Mouse (Mus musculus): ENCODE data around the gene Pfdn5. TPM values are rescaled to one million over a fixed set of nuclear protein-coding genes. Genes with fewer than 3 reads are reported as not detected.

Pfdn5 gene
- polyA plus RNA-seq, 1 experiment from 2014 or later = 386 TPM

GRCm38 (mm10) chr15:102346444-102346843 lies 20.5 kb downstream of the Pfdn5 start:
- H3K4me1 ChIP-seq (ENCODE audit: control insufficient read depth, insufficient read depth, low read length) = peaks cover 4% of the 10 kb centered on the region

DNA sequence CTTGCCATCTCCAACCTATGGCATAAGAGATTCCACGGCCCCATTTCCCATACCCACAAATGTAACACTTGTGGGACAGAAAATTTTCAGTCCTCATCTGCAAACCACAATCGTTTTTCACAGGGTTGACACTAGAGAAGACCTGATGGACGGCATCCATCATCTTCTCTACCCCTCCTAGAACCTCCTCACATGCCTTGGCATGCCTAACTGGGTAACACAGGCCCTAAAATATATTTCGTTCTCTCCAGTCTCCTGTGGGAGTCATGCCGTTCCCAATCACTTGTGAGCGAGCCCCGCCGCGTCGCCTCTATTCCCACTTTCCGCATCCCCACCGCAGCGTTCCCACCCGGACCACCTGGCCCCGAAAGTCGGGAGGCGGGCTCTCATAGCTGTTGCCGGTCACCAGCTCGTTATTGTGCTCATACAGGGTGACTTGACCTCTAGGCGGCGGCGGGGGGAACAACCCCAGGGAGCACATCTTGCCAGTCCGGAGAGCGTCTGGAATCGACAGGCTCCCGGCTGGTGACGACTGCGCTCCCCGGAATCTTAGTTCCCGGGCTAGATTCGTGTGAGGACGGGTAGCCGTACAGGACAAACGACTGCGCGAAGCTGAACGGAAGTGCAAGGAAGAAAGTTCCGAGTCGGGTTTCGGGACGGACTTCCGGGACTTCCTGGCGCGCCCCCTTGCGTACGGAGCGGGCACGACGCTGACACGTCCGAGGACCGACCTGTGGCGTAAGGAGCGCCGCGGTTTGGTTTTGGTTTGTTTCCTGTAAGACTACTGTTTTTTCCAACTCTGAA lies 24.4 kb downstream of the Pfdn5 start, which contains the start of gene Aaas:
Gene Aaas (minus strand): TSS at position 634 of the 804 bp plus-strand sequence.
- H3K9ac ChIP-seq (ENCODE audit: low read length) = peak within 1 kb of the TSS; percentile 85
- H3K9me3 ChIP-seq (ENCODE audit: control insufficient read depth, low read length) = no peaks in the 10 kb centered on the region
- peak; percentile 98 for DNase-seq (ENCODE audit: low spot score)
- no peaks in the 10 kb centered on the region for H3K27me3 ChIP-seq (ENCODE audit: control insufficient read depth, insufficient read depth, low read length)
- H3K36me3 ChIP-seq (ENCODE audit: control insufficient read depth, insufficient read depth, low read length) = peaks cover 4% of the 10 kb centered on the region; the same call in 1 of the 2 replicates
- H3K4me3 ChIP-seq (ENCODE audit: low read depth, low read length) = peak within 1 kb of the TSS; percentile 80
- peaks cover 8% of the 10 kb centered on the region for H3K4me1 ChIP-seq (ENCODE audit: control insufficient read depth, insufficient read depth, low read length)
- under 1% methylated on average over 56 of the region's 56 CpGs for whole genome bisulfite sequencing
- H3K27ac ChIP-seq (ENCODE audit: low read depth, low read length) = peak within 1 kb of the TSS; percentile 44; the same call in 1 of the 2 replicates
- peak within 1 kb of the TSS; percentile 83 for H3K4me2 ChIP-seq (ENCODE audit: low read depth)
- ATAC-seq (ENCODE audit: insufficient read depth, low FRiP score, low TSS enrichment) = peak; percentile 79

More at GRCm38 (mm10) chr15:102346444-102346843, 20.5 kb downstream of the Pfdn5 start:
- H3K27me3 ChIP-seq (ENCODE audit: control insufficient read depth, insufficient read depth, low read length) = no peaks in the 10 kb centered on the region
- 65% methylated on average over 4 of the region's 4 CpGs for WGBS
- peaks cover 4% of the 10 kb centered on the region; the same call in 1 of the 2 replicates for H3K36me3 ChIP-seq (ENCODE audit: control insufficient read depth, insufficient read depth, low read length)
- no peaks in the 10 kb centered on the region for H3K9me3 ChIP-seq (ENCODE audit: control insufficient read depth, low read length)
- H3K4me3 ChIP-seq (ENCODE audit: low read depth, low read length) = no peak overlapping the region
- H3K4me2 ChIP-seq (ENCODE audit: low read depth) = no peak overlapping the region
- DNase-seq (ENCODE audit: low spot score) (no peak), ATAC-seq (ENCODE audit: insufficient read depth, low FRiP score, low TSS enrichment) (no peak)
- no peak overlapping the region; the same call in 1 of the 2 replicates for H3K9ac ChIP-seq (ENCODE audit: low read length)
- H3K27ac ChIP-seq (ENCODE audit: low read depth, low read length) = no peak overlapping the region

- DNase-seq (ENCODE audit: low spot score) = no peak
- ATAC-seq (ENCODE audit: insufficient read depth, low FRiP score, low TSS enrichment) = no peak; the same call in 1 of the 2 replicates
- Histone ChIP-seq H3K4me2 (ENCODE audit: low read depth) (peak overlapping the region; percentile 49), H3K9ac (ENCODE audit: low read length) (peak overlapping the region; percentile 85; the same call in 1 of the 2 replicates), H3K4me1 (ENCODE audit: control insufficient read depth, insufficient read depth, low read length) (peaks cover 8% of the 10 kb centered on the region), H3K36me3 (ENCODE audit: control insufficient read depth, insufficient read depth, low read length) (peaks cover 2% of the 10 kb centered on the region; the same call in 1 of the 2 replicates), H3K9me3 (ENCODE audit: control insufficient read depth, low read length) (no peaks in the 10 kb centered on the region), H3K27me3 (ENCODE audit: control insufficient read depth, insufficient read depth, low read length) (no peaks in the 10 kb centered on the region), H3K27ac (ENCODE audit: low read depth, low read length) (no peak overlapping the region), H3K4me3 (ENCODE audit: low read depth, low read length) (peak overlapping the region; percentile 80)
- WGBS = 11% methylated on average over 11 of the region's 11 CpGs
Measured at GRCm38 (mm10) chr15:102350942-102351291, 25.0 kb downstream of the Pfdn5 start.

GRCm38 (mm10) chr15:102352177-102352576 lies 26.3 kb downstream of the Pfdn5 start:
- Histone ChIP-seq H3K27ac (ENCODE audit: low read depth, low read length) (no peak overlapping the region), H3K9me3 (ENCODE audit: control insufficient read depth, low read length) (no peaks in the 10 kb centered on the region), H3K4me2 (ENCODE audit: low read depth) (no peak overlapping the region), H3K9ac (ENCODE audit: low read length) (no peak overlapping the region), H3K4me3 (ENCODE audit: low read depth, low read length) (no peak overlapping the region), H3K36me3 (ENCODE audit: control insufficient read depth, insufficient read depth, low read length) (no peaks in the 10 kb centered on the region), H3K27me3 (ENCODE audit: control insufficient read depth, insufficient read depth, low read length) (no peaks in the 10 kb centered on the region), H3K4me1 (ENCODE audit: control insufficient read depth, insufficient read depth, low read length) (peaks cover 13% of the 10 kb centered on the region)
- ATAC-seq (ENCODE audit: insufficient read depth, low FRiP score, low TSS enrichment) = no peak
- WGBS = 65% methylated on average over 2 of the region's 2 CpGs
- no peak for DNase-seq (ENCODE audit: low spot score)

GRCm38 (mm10) chr15:102353986-102354385 lies 28.1 kb downstream of the Pfdn5 start:
- Histone ChIP-seq H3K4me2 (ENCODE audit: low read depth) (no peak overlapping the region), H3K27me3 (ENCODE audit: control insufficient read depth, insufficient read depth, low read length) (peaks cover 11% of the 10 kb centered on the region), H3K27ac (ENCODE audit: low read depth, low read length) (no peak overlapping the region), H3K4me1 (ENCODE audit: control insufficient read depth, insufficient read depth, low read length) (peaks cover 23% of the 10 kb centered on the region), H3K36me3 (ENCODE audit: control insufficient read depth, insufficient read depth, low read length) (no peaks in the 10 kb centered on the region), H3K9ac (ENCODE audit: low read length) (no peak overlapping the region), H3K9me3 (ENCODE audit: control insufficient read depth, low read length) (no peaks in the 10 kb centered on the region), H3K4me3 (ENCODE audit: low read depth, low read length) (no peak overlapping the region)
- DNase-seq (ENCODE audit: low spot score) (no peak), ATAC-seq (ENCODE audit: insufficient read depth, low FRiP score, low TSS enrichment) (no peak)
- WGBS = 90% methylated on average over 2 of the region's 2 CpGs

GRCm38 (mm10) chr15:102355134-102355870 lies 29.4 kb downstream of the Pfdn5 start:
- DNase-seq (ENCODE audit: low spot score) = peak; percentile 78
- peak overlapping the region; percentile 34 for H3K4me3 ChIP-seq (ENCODE audit: low read depth, low read length)
- peaks cover 11% of the 10 kb centered on the region for H3K27me3 ChIP-seq (ENCODE audit: control insufficient read depth, insufficient read depth, low read length)
- ATAC-seq (ENCODE audit: insufficient read depth, low FRiP score, low TSS enrichment) = peak; percentile 60
- peak overlapping the region; percentile 71 for H3K9ac ChIP-seq (ENCODE audit: low read length)
- H3K27ac ChIP-seq (ENCODE audit: low read depth, low read length) = peak overlapping the region; percentile 81
- H3K4me1 ChIP-seq (ENCODE audit: control insufficient read depth, insufficient read depth, low read length) = peaks cover 20% of the 10 kb centered on the region
- H3K9me3 ChIP-seq (ENCODE audit: control insufficient read depth, low read length) = no peaks in the 10 kb centered on the region
- WGBS = under 1% methylated on average over 44 of the region's 49 CpGs
- peak overlapping the region; percentile 72 for H3K4me2 ChIP-seq (ENCODE audit: low read depth)
- no peaks in the 10 kb centered on the region for H3K36me3 ChIP-seq (ENCODE audit: control insufficient read depth, insufficient read depth, low read length)

GRCm38 (mm10) chr15:102355871-102356441 lies 30.0 kb downstream of the Pfdn5 start:
- WGBS = under 1% methylated on average over 37 of the region's 38 CpGs
- peak overlapping the region; percentile 71 for H3K9ac ChIP-seq (ENCODE audit: low read length)
- peaks cover 11% of the 10 kb centered on the region for H3K27me3 ChIP-seq (ENCODE audit: control insufficient read depth, insufficient read depth, low read length)
- peak overlapping the region; percentile 81 for H3K27ac ChIP-seq (ENCODE audit: low read depth, low read length)
- DNase-seq (ENCODE audit: low spot score) (peak; percentile 83), ATAC-seq (ENCODE audit: insufficient read depth, low FRiP score, low TSS enrichment) (peak; percentile 78)
- no peaks in the 10 kb centered on the region for H3K9me3 ChIP-seq (ENCODE audit: control insufficient read depth, low read length)
- H3K36me3 ChIP-seq (ENCODE audit: control insufficient read depth, insufficient read depth, low read length) = no peaks in the 10 kb centered on the region
- H3K4me1 ChIP-seq (ENCODE audit: control insufficient read depth, insufficient read depth, low read length) = peaks cover 20% of the 10 kb centered on the region
- H3K4me3 ChIP-seq (ENCODE audit: low read depth, low read length) = peak overlapping the region; percentile 34
- H3K4me2 ChIP-seq (ENCODE audit: low read depth) = peak overlapping the region; percentile 72

DNA sequence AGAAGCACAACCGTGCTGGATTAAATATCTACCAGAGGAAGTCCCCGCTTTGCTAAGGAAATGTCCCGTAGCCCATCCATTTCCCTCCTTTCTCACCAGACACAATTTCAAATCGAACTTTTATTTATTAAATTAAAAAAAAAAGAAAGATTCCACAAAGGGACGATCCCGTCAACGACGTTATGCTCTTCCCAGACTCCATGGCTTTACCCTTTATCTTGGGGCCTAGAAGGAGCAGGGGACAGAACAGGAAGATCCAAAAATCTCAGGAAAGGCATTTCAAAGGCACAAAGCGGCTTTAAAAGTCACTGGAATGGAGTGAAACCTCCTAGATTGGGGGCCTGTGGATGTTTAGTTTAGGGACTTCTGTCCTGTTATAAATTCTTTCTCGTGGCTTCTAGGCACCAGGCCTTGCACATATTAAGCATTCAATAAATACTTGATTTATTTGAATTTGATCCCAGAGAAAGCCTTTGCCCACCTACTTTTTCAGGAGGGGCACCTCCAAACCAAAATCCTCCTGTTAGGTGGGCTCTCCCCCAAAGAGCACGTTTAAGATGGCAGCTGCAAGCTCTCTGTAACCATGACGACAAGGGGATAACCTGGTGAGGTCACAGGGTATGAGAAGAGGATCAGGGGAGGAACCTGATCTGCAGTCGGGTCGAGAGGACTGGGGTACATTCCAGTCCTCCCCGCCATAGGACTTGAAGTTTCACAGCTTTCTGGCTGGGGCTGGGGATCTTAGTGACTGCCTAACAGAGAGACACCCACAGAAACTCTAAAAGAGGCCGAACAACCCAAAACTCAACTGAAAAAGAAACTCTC lies 30.8 kb downstream of the Pfdn5 start:
- H3K27me3 ChIP-seq (ENCODE audit: control insufficient read depth, insufficient read depth, low read length) = peaks cover 11% of the 10 kb centered on the region
- no peaks in the 10 kb centered on the region for H3K36me3 ChIP-seq (ENCODE audit: control insufficient read depth, insufficient read depth, low read length)
- 19% methylated on average over 16 of the region's 16 CpGs for WGBS
- peak overlapping the region; percentile 71; the same call in 1 of the 2 replicates for H3K9ac ChIP-seq (ENCODE audit: low read length)
- DNase-seq (ENCODE audit: low spot score) (no peak), ATAC-seq (ENCODE audit: insufficient read depth, low FRiP score, low TSS enrichment) (no peak)
- H3K4me2 ChIP-seq (ENCODE audit: low read depth) = peak overlapping the region; percentile 72
- H3K4me3 ChIP-seq (ENCODE audit: low read depth, low read length) = no peak overlapping the region; the same call in 1 of the 2 replicates
- peak overlapping the region; percentile 81 for H3K27ac ChIP-seq (ENCODE audit: low read depth, low read length)
- peaks cover 20% of the 10 kb centered on the region for H3K4me1 ChIP-seq (ENCODE audit: control insufficient read depth, insufficient read depth, low read length)
- H3K9me3 ChIP-seq (ENCODE audit: control insufficient read depth, low read length) = no peaks in the 10 kb centered on the region
